Mouse (Mus musculus): ENCODE measurements around the gene Akr1c14.

GRCm38 (mm10) chr13:4029897-4030296 lies 18.9 kb upstream of the Akr1c14 start:
- TF ChIP-seq POLR2A (IDR thresholded peaks at IDR 0.05; ENCODE audit: low read depth, low read length) (no peak), CTCF (IDR thresholded peaks at IDR 0.05; ENCODE audit: extremely low read depth, insufficient read depth, insufficient read length, insufficient replicate concordance) (no peak)
